Mouse (Mus musculus): Measurements from ENCODE around the gene Shpk. TPM values are rescaled to one million over a fixed set of nuclear protein-coding genes. Genes with fewer than 3 reads are reported as not detected.
A peak's percentile ranks its signal among the peaks of the same experiment; 100 is the strongest.

Gene Shpk
- polyA plus RNA-seq, 1 experiment: 4.4 TPM

GRCm38 (mm10) chr11:73194444-73194843 is 4.8 kb upstream of the Shpk start:
- TF ChIP-seq POLR2A (IDR thresholded peaks at IDR 0.05; ENCODE audit: borderline replicate concordance, extremely low read depth, low read depth, low read length) (no peak), CTCF (IDR thresholded peaks at IDR 0.05; ENCODE audit: insufficient read depth, low read length) (no peak)
- no peak for DNase-seq
- no peaks in the 10 kb centered on the region for H3K4me1 ChIP-seq (ENCODE audit: control insufficient read depth, insufficient read depth, low read length)
- no peak overlapping the region for H3K4me3 ChIP-seq (replicated peaks; ENCODE audit: extremely low read depth, low read depth, low read length)
- 65% methylated on average over 2 of the region's 2 CpGs for WGBS

- TF ChIP-seq POLR2A (IDR thresholded peaks at IDR 0.05; ENCODE audit: borderline replicate concordance, extremely low read depth, low read depth, low read length) (no peak), CTCF (IDR thresholded peaks at IDR 0.05; ENCODE audit: insufficient read depth, low read length) (no peak)
Observed at GRCm38 (mm10) chr11:73198190-73198589, 1.1 kb upstream of the Shpk start.

GRCm38 (mm10) chr11:73198603-73199229 is 544 bp upstream of the Shpk start, which contains the start of gene Ctns:
Gene Ctns (minus strand): TSS chr11:73199042.
- DNase-seq: no peak
- Histone ChIP-seq H3K4me3 (replicated peaks; ENCODE audit: extremely low read depth, low read depth, low read length) (peak within 1 kb of the TSS; percentile 94), H3K4me1 (ENCODE audit: control insufficient read depth, insufficient read depth, low read length) (0 out of 2 replicates have a peak, but pooled peaks cover 4% of the 10 kb centered on the region)
- WGBS: under 1% methylated on average over 21 of the region's 22 CpGs
- TF ChIP-seq POLR2A (IDR thresholded peaks at IDR 0.05; ENCODE audit: borderline replicate concordance, extremely low read depth, low read depth, low read length): peak; percentile 76; the same call in 1 of the 2 replicates
- TF ChIP-seq CTCF (IDR thresholded peaks at IDR 0.05; ENCODE audit: insufficient read depth, low read length): no peak

More at GRCm38 (mm10) chr11:73198190-73198589, 1.1 kb upstream of the Shpk start:
- H3K4me1 ChIP-seq (ENCODE audit: control insufficient read depth, insufficient read depth, low read length): 0 out of 2 replicates have a peak, but pooled peaks cover 4% of the 10 kb centered on the region
- peak overlapping the region; percentile 94 for H3K4me3 ChIP-seq (replicated peaks; ENCODE audit: extremely low read depth, low read depth, low read length)
- WGBS: 14% methylated on average over 1 of the region's 1 CpGs
- DNase-seq: no peak

- WGBS: 4% methylated on average over 12 of the region's 12 CpGs
- peak; percentile 28 for DNase-seq
- TF ChIP-seq POLR2A (IDR thresholded peaks at IDR 0.05; ENCODE audit: borderline replicate concordance, extremely low read depth, low read depth, low read length) (no peak), CTCF (IDR thresholded peaks at IDR 0.05; ENCODE audit: insufficient read depth, low read length) (no peak)
- Histone ChIP-seq H3K4me3 (replicated peaks; ENCODE audit: extremely low read depth, low read depth, low read length) (peak overlapping the region; percentile 94), H3K4me1 (ENCODE audit: control insufficient read depth, insufficient read depth, low read length) (0 out of 2 replicates have a peak, but pooled peaks cover 4% of the 10 kb centered on the region)
Observed at GRCm38 (mm10) chr11:73199879-73200278, 619 bp downstream of the Shpk start.

GRCm38 (mm10) chr11:73201021-73201420 is 1.8 kb downstream of the Shpk start:
- no peak for TF ChIP-seq POLR2A (IDR thresholded peaks at IDR 0.05; ENCODE audit: borderline replicate concordance, extremely low read depth, low read depth, low read length)
- TF ChIP-seq CTCF (IDR thresholded peaks at IDR 0.05; ENCODE audit: insufficient read depth, low read length): no peak
- no peak for DNase-seq
- WGBS: 46% methylated on average over 2 of the region's 2 CpGs
- Histone ChIP-seq H3K4me3 (replicated peaks; ENCODE audit: extremely low read depth, low read depth, low read length) (no peak overlapping the region), H3K4me1 (ENCODE audit: control insufficient read depth, insufficient read depth, low read length) (0 out of 2 replicates have a peak, but pooled peaks cover 4% of the 10 kb centered on the region)

GRCm38 (mm10) chr11:73201597-73201996 is 2.3 kb downstream of the Shpk start:
- 37% methylated on average over 4 of the region's 4 CpGs for WGBS
- no peak for DNase-seq
- Histone ChIP-seq H3K4me3 (replicated peaks; ENCODE audit: extremely low read depth, low read depth, low read length) (no peak overlapping the region), H3K4me1 (ENCODE audit: control insufficient read depth, insufficient read depth, low read length) (0 out of 2 replicates have a peak, but pooled peaks cover 4% of the 10 kb centered on the region)
- TF ChIP-seq POLR2A (IDR thresholded peaks at IDR 0.05; ENCODE audit: borderline replicate concordance, extremely low read depth, low read depth, low read length) (no peak), CTCF (IDR thresholded peaks at IDR 0.05; ENCODE audit: insufficient read depth, low read length) (no peak)

- DNase-seq: no peak
- no peak for TF ChIP-seq CTCF (IDR thresholded peaks at IDR 0.05; ENCODE audit: insufficient read depth, low read length)
- no peak for TF ChIP-seq POLR2A (IDR thresholded peaks at IDR 0.05; ENCODE audit: borderline replicate concordance, extremely low read depth, low read depth, low read length)
- 0 out of 2 replicates have a peak, but pooled peaks cover 4% of the 10 kb centered on the region for H3K4me1 ChIP-seq (ENCODE audit: control insufficient read depth, insufficient read depth, low read length)
- H3K4me3 ChIP-seq (replicated peaks; ENCODE audit: extremely low read depth, low read depth, low read length): no peak overlapping the region
- WGBS: 82% methylated on average over 8 of the region's 8 CpGs
Observed at GRCm38 (mm10) chr11:73203895-73204294, 4.6 kb downstream of the Shpk start.

- TF ChIP-seq POLR2A (IDR thresholded peaks at IDR 0.05; ENCODE audit: borderline replicate concordance, extremely low read depth, low read depth, low read length) (no peak), CTCF (IDR thresholded peaks at IDR 0.05; ENCODE audit: insufficient read depth, low read length) (no peak)
- WGBS: 67% methylated on average over 7 of the region's 7 CpGs
- DNase-seq: no peak
- Histone ChIP-seq H3K4me1 (ENCODE audit: control insufficient read depth, insufficient read depth, low read length) (0 out of 2 replicates have a peak, but pooled peaks cover 2% of the 10 kb centered on the region), H3K4me3 (replicated peaks; ENCODE audit: extremely low read depth, low read depth, low read length) (no peak overlapping the region)
Observed at GRCm38 (mm10) chr11:73205194-73205593, 5.9 kb downstream of the Shpk start.

GRCm38 (mm10) chr11:73207621-73208020 is 8.4 kb downstream of the Shpk start:
- Histone ChIP-seq H3K4me3 (replicated peaks; ENCODE audit: extremely low read depth, low read depth, low read length) (no peak overlapping the region), H3K4me1 (ENCODE audit: control insufficient read depth, insufficient read depth, low read length) (no peaks in the 10 kb centered on the region)
- TF ChIP-seq POLR2A (IDR thresholded peaks at IDR 0.05; ENCODE audit: borderline replicate concordance, extremely low read depth, low read depth, low read length) (no peak), CTCF (IDR thresholded peaks at IDR 0.05; ENCODE audit: insufficient read depth, low read length) (no peak)
- 79% methylated on average over 2 of the region's 2 CpGs for WGBS
- DNase-seq: no peak

GRCm38 (mm10) chr11:73213956-73214355 is 14.7 kb downstream of the Shpk start:
- no peak for DNase-seq
- TF ChIP-seq POLR2A (IDR thresholded peaks at IDR 0.05; ENCODE audit: borderline replicate concordance, extremely low read depth, low read depth, low read length): no peak
- no peak for TF ChIP-seq CTCF (IDR thresholded peaks at IDR 0.05; ENCODE audit: insufficient read depth, low read length)
- Histone ChIP-seq H3K4me3 (replicated peaks; ENCODE audit: extremely low read depth, low read depth, low read length) (no peak overlapping the region), H3K4me1 (ENCODE audit: control insufficient read depth, insufficient read depth, low read length) (no peaks in the 10 kb centered on the region)
- WGBS: 72% methylated on average over 3 of the region's 3 CpGs

All from lung, adult 2 months (tissue).